ENCODE assay signal across 16 mouse cellular contexts in the genomic region with DNA sequence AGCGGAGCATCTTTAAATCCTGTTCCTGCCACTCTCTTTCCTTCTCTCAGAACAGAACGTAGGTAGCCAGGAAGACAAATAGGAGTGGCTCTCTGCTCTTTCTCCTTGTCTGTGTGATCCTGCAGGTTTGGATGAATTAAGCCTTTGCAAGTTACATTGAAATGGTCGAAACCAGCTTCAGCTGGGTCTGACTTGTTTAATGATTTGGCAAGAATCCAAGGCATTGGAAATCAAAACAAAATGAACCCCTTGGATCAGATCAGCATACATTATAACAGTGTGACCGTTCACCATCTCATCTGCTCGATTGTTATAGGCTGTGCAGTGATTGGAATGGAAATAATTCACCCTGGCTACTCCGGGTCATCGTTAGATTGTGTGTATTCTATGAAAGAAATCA.
"Had no signal": no experiment of that assay in that cellular context is flagged by ENCODE, and none has a peak within 500 bp of the region (broad histone marks: within the 10 kb centered on the region; RNA-seq: fewer than 3 reads in every experiment).

No protein-coding gene starts in this region.

- H3K4me3 ChIP-seq: layer of hippocampus, adult 2 months; limb, embryonic 12.5 days; liver, embryonic 13.5 days; lung, embryonic 15.5 days; megakaryocyte, embryonic 14.5 days had no signal

- H3K27me3 ChIP-seq: limb, embryonic 12.5 days; liver, embryonic 13.5 days; lung, embryonic 15.5 days; megakaryocyte, embryonic 14.5 days had no signal

- H3K36me3 ChIP-seq: limb, embryonic 12.5 days; liver, embryonic 13.5 days; lung, embryonic 15.5 days had no signal

- H3K27ac ChIP-seq: layer of hippocampus, adult 2 months; limb, embryonic 12.5 days; liver, embryonic 13.5 days; lung, embryonic 15.5 days; macrophage had no signal

- DNase-seq: kidney, postnatal 10 days; kidney, postnatal 4 days; liver; liver, embryonic 13.5 days; liver, postnatal 0 days; lung, postnatal 14 days; retina, postnatal 1 day; right cerebral cortex, postnatal 4 days; spleen, adult 18-20 months; thymus, adult 18-20 months; thymus, postnatal 14 days had no signal

- H3K9me3 ChIP-seq: limb, embryonic 12.5 days; liver, embryonic 13.5 days; lung, embryonic 15.5 days; megakaryocyte, embryonic 14.5 days had no signal

- H3K9ac ChIP-seq: limb, embryonic 12.5 days; liver, embryonic 13.5 days; liver, postnatal 0 days; lung, embryonic 15.5 days had no signal

- H3K4me1 ChIP-seq: liver, embryonic 13.5 days; lung, embryonic 15.5 days; megakaryocyte, embryonic 14.5 days had no signal

- H3K4me2 ChIP-seq: limb, embryonic 12.5 days; liver, embryonic 13.5 days; lung, embryonic 15.5 days had no signal

- ATAC-seq: liver, postnatal 0 days had no signal
